Mouse (Mus musculus) lung, adult 18-20 months (tissue): ENCODE measurements around the gene Plekhm2.

Source experiments
- DNase-seq, 2 experiments: peaks; one replicate each; pipeline ENCODE4 v3.0.0; 2022; ENCODE audit warnings: mixed read lengths in 2 of 2

Gene Plekhm2

GRCm38 (mm10) chr4:141628661-141629060 lies 36.0 kb downstream of the Plekhm2 start:
- DNase-seq: no peak

GRCm38 (mm10) chr4:141627502-141627901 lies 37.2 kb downstream of the Plekhm2 start:
- no peak for DNase-seq

GRCm38 (mm10) chr4:141625774-141626550 lies 38.7 kb downstream of the Plekhm2 start:
- DNase-seq: no peak

- peak; percentile 40 to 63 for DNase-seq
Observed at GRCm38 (mm10) chr4:141624983-141625773, 39.5 kb downstream of the Plekhm2 start.

GRCm38 (mm10) chr4:141624134-141624533 lies 40.6 kb downstream of the Plekhm2 start:
- no peak for DNase-seq

GRCm38 (mm10) chr4:141623666-141624065 lies 41.0 kb downstream of the Plekhm2 start, which contains the start of gene Slc25a34:
Gene Slc25a34, minus strand, starts transcription at chr4:141623821.
- DNase-seq: peak; percentile 66 to 77

GRCm38 (mm10) chr4:141623037-141623436 lies 41.7 kb downstream of the Plekhm2 start:
- no peak for DNase-seq

- no peak for DNase-seq
Observed at GRCm38 (mm10) chr4:141622580-141622979, 42.1 kb downstream of the Plekhm2 start.

GRCm38 (mm10) chr4:141622091-141622490 lies 42.6 kb downstream of the Plekhm2 start:
- DNase-seq: no peak

GRCm38 (mm10) chr4:141621297-141621696 lies 43.4 kb downstream of the Plekhm2 start:
- DNase-seq: no peak

- no peak for DNase-seq
Observed at GRCm38 (mm10) chr4:141619299-141619883, 45.3 kb downstream of the Plekhm2 start.

- DNase-seq: peak; percentile 69 to 74
Observed at GRCm38 (mm10) chr4:141618565-141619243, 46.0 kb downstream of the Plekhm2 start, which contains the start of gene Tmem82. Gene Tmem82, minus strand, starts transcription at chr4:141618633.

- peak; percentile 35 to 56 for DNase-seq
Observed at GRCm38 (mm10) chr4:141617863-141618564, 46.7 kb downstream of the Plekhm2 start.

- peak; percentile 75 to 80 for DNase-seq
Observed at GRCm38 (mm10) chr4:141617299-141617698, 47.4 kb downstream of the Plekhm2 start.

- no peak for DNase-seq
Observed at GRCm38 (mm10) chr4:141616811-141617210, 47.9 kb downstream of the Plekhm2 start.

GRCm38 (mm10) chr4:141614946-141615345 lies 49.8 kb downstream of the Plekhm2 start:
- DNase-seq: no peak

- DNase-seq: peak; percentile 45 to 47
Observed at GRCm38 (mm10) chr4:141609538-141609937, 55.2 kb downstream of the Plekhm2 start.

GRCm38 (mm10) chr4:141605861-141606260 lies 58.8 kb downstream of the Plekhm2 start, which contains the start of gene Fblim1:
Gene Fblim1, minus strand, starts transcription at chr4:141606096.
- peak; percentile 60 to 66 for DNase-seq

- no peak for DNase-seq
Observed at GRCm38 (mm10) chr4:141605421-141605820, 59.3 kb downstream of the Plekhm2 start.

- DNase-seq: peak; percentile 26 to 53
Observed at GRCm38 (mm10) chr4:141604493-141604892, 60.2 kb downstream of the Plekhm2 start.

- DNase-seq: no peak
Observed at GRCm38 (mm10) chr4:141603921-141604320, 60.8 kb downstream of the Plekhm2 start.
